Mouse (Mus musculus) cortical plate, adult 2 months (tissue): ENCODE data around the gene Hpse2.

Source experiments
- CTCF ChIP-seq: fragments of 200-500 bp; IDR thresholded peaks from 2 replicates; pipeline ENCODE4 v1.5.1; 2011; ENCODE audit warnings: mild to moderate bottlenecking, control low read depth, low read length; ENCODE audit not compliant: insufficient read depth; ENCODE audit errors: extremely low read depth
- POLR2A ChIP-seq: fragments of 200-500 bp; IDR thresholded peaks from 2 replicates; pipeline ENCODE4 v1.6.1; 2011; ENCODE audit warnings: mild to moderate bottlenecking, low read length, control low read depth; ENCODE audit not compliant: insufficient read depth; ENCODE audit errors: extremely low read depth

DNA sequence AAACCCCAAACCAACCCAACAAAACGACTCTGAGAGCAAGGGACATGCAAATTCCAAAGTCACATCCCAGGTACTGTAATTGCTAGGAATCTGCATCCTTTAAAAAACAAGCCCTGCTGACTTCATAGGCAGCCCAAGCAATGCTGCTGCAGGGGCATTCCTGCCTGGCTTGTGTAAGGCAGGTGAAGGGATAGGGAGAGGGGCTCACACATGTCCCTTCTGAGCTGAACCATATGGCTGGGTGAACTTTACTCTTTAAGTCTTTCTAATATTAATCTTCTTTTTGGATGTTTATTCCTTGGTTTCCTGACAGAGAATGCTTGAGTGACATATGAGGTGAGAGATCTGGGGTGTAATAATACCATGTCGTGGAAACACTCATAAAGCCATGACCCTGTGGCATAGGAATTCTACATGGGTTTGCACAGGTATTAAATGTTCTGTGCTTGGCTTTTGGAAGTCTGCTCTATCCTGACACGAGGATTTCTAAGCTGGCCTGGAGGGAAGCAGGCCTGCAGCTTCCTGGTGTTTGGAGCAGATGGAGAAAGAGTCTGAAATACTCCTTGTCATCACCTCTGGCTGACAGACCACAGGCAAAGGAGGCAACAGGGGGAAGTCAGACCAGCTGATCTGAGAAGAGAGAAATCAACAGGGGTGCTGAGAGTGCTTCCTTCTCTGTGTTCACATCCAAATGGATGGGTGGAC, 519.0 kb downstream of the Hpse2 start:
- TF ChIP-seq POLR2A (no peak), CTCF (no peak)
